Mouse (Mus musculus): Measurements from ENCODE around the gene Vsx1. TPM values are rescaled to one million over a fixed set of nuclear protein-coding genes. Genes with fewer than 3 reads are reported as not detected.

Vsx1 gene
- polyA plus RNA-seq (2015; fragmentation: Nextera tagmentation; extraction: Ambion mirVana) = not detected in 2 replicates

- Histone ChIP-seq H3K36me3 (no peaks in the 10 kb centered on the region), H3K4me3 (replicated peaks) (peak within 1 kb of the TSS; percentile 34), H3K4me2 (replicated peaks) (peak within 1 kb of the TSS; percentile 73), H3K9ac (peak within 1 kb of the TSS; percentile 26; the same call in 1 of the 2 replicates), H3K27ac (no peak within 1 kb of the TSS), H3K9me3 (no peaks in the 10 kb centered on the region), H3K27me3 (replicated peaks) (peaks cover 57% of the 10 kb centered on the region), H3K4me1 (replicated peaks) (0 out of 2 replicates have a peak, but pooled peaks cover 5% of the 10 kb centered on the region)
- no peak for ATAC-seq
- WGBS = 37% methylated on average over 16 of the region's 16 CpGs
These were observed at the start of gene Vsx1 for GRCm38 (mm10) chr2:150689223-150689800. Gene Vsx1, minus strand, starts transcription at chr2:150689360.

- no peak overlapping the region for H3K9ac ChIP-seq
- no peak overlapping the region for H3K4me3 ChIP-seq (replicated peaks)
- H3K4me1 ChIP-seq (replicated peaks) = no peaks in the 10 kb centered on the region
- no peaks in the 10 kb centered on the region for H3K9me3 ChIP-seq
- no peak for ATAC-seq
- 82% methylated on average over 9 of the region's 9 CpGs for WGBS
- no peaks in the 10 kb centered on the region for H3K27me3 ChIP-seq (replicated peaks)
- H3K36me3 ChIP-seq = no peaks in the 10 kb centered on the region
- H3K4me2 ChIP-seq (replicated peaks) = no peak overlapping the region
- H3K27ac ChIP-seq = no peak overlapping the region
These were observed 48.7 kb upstream of the Vsx1 start for GRCm38 (mm10) chr2:150737881-150738280.

- Histone ChIP-seq H3K4me2 (replicated peaks) (no peak overlapping the region), H3K36me3 (no peaks in the 10 kb centered on the region), H3K9ac (no peak overlapping the region), H3K27ac (no peak overlapping the region), H3K9me3 (no peaks in the 10 kb centered on the region), H3K4me3 (replicated peaks) (no peak overlapping the region), H3K4me1 (replicated peaks) (no peaks in the 10 kb centered on the region), H3K27me3 (replicated peaks) (no peaks in the 10 kb centered on the region)
- WGBS = 68% methylated on average over 11 of the region's 11 CpGs
- no peak for ATAC-seq
These were observed 46.8 kb upstream of the Vsx1 start for GRCm38 (mm10) chr2:150735756-150736576.

- Histone ChIP-seq H3K4me2 (replicated peaks) (no peak overlapping the region), H3K4me3 (replicated peaks) (no peak overlapping the region), H3K9me3 (no peaks in the 10 kb centered on the region), H3K27ac (no peak overlapping the region), H3K9ac (no peak overlapping the region), H3K4me1 (replicated peaks) (no peaks in the 10 kb centered on the region), H3K36me3 (no peaks in the 10 kb centered on the region), H3K27me3 (replicated peaks) (no peaks in the 10 kb centered on the region)
- WGBS = 75% methylated on average over 4 of the region's 4 CpGs
- no peak for ATAC-seq
These were observed 23.1 kb upstream of the Vsx1 start for GRCm38 (mm10) chr2:150712167-150712674.

GRCm38 (mm10) chr2:150691481-150692170 is 2.5 kb upstream of the Vsx1 start:
- no peak overlapping the region for H3K27ac ChIP-seq
- no peaks in the 10 kb centered on the region for H3K9me3 ChIP-seq
- no peak overlapping the region for H3K4me3 ChIP-seq (replicated peaks)
- no peak overlapping the region for H3K4me2 ChIP-seq (replicated peaks)
- no peaks in the 10 kb centered on the region for H3K36me3 ChIP-seq
- ATAC-seq = no peak
- H3K4me1 ChIP-seq (replicated peaks) = 0 out of 2 replicates have a peak, but pooled peaks cover 5% of the 10 kb centered on the region
- H3K27me3 ChIP-seq (replicated peaks) = peaks cover 50% of the 10 kb centered on the region
- H3K9ac ChIP-seq = no peak overlapping the region
- WGBS = 68% methylated on average over 6 of the region's 6 CpGs

- WGBS = 7% methylated on average over 11 of the region's 11 CpGs
- H3K4me2 ChIP-seq (replicated peaks) = no peak overlapping the region
- H3K4me1 ChIP-seq (replicated peaks) = 0 out of 2 replicates have a peak, but pooled peaks cover 5% of the 10 kb centered on the region
- peaks cover 57% of the 10 kb centered on the region for H3K27me3 ChIP-seq (replicated peaks)
- H3K27ac ChIP-seq = no peak overlapping the region
- no peaks in the 10 kb centered on the region for H3K9me3 ChIP-seq
- no peak overlapping the region for H3K9ac ChIP-seq
- H3K36me3 ChIP-seq = no peaks in the 10 kb centered on the region
- no peak overlapping the region for H3K4me3 ChIP-seq (replicated peaks)
- ATAC-seq = no peak
These were observed 1.1 kb upstream of the Vsx1 start for GRCm38 (mm10) chr2:150690216-150690615.

GRCm38 (mm10) chr2:150688541-150689186 is 496 bp downstream of the Vsx1 start:
- Histone ChIP-seq H3K9ac (peak overlapping the region; percentile 26; the same call in 1 of the 2 replicates), H3K4me2 (replicated peaks) (peak overlapping the region; percentile 73), H3K9me3 (no peaks in the 10 kb centered on the region), H3K4me3 (replicated peaks) (peak overlapping the region; percentile 34), H3K36me3 (no peaks in the 10 kb centered on the region), H3K27me3 (replicated peaks) (peaks cover 57% of the 10 kb centered on the region), H3K27ac (no peak overlapping the region), H3K4me1 (replicated peaks) (0 out of 2 replicates have a peak, but pooled peaks cover 5% of the 10 kb centered on the region)
- WGBS = under 1% methylated on average over 44 of the region's 44 CpGs
- peak; percentile 15; the same call in 1 of the 2 replicates for ATAC-seq

GRCm38 (mm10) chr2:150687871-150688540 is 1.2 kb downstream of the Vsx1 start:
- H3K4me3 ChIP-seq (replicated peaks) = peak overlapping the region; percentile 34
- H3K9ac ChIP-seq = peak overlapping the region; percentile 26; the same call in 1 of the 2 replicates
- H3K9me3 ChIP-seq = no peaks in the 10 kb centered on the region
- no peaks in the 10 kb centered on the region for H3K36me3 ChIP-seq
- peaks cover 57% of the 10 kb centered on the region for H3K27me3 ChIP-seq (replicated peaks)
- ATAC-seq = peak; percentile 10; the same call in 1 of the 2 replicates
- no peak overlapping the region for H3K27ac ChIP-seq
- 0 out of 2 replicates have a peak, but pooled peaks cover 5% of the 10 kb centered on the region for H3K4me1 ChIP-seq (replicated peaks)
- 5% methylated on average over 23 of the region's 23 CpGs for WGBS
- peak overlapping the region; percentile 73 for H3K4me2 ChIP-seq (replicated peaks)

GRCm38 (mm10) chr2:150685389-150685788 is 3.8 kb downstream of the Vsx1 start:
- Histone ChIP-seq H3K27ac (no peak overlapping the region), H3K4me1 (replicated peaks) (0 out of 2 replicates have a peak, but pooled peaks cover 5% of the 10 kb centered on the region), H3K4me2 (replicated peaks) (no peak overlapping the region), H3K9me3 (no peaks in the 10 kb centered on the region), H3K9ac (no peak overlapping the region), H3K27me3 (replicated peaks) (peaks cover 40% of the 10 kb centered on the region), H3K36me3 (no peaks in the 10 kb centered on the region), H3K4me3 (replicated peaks) (no peak overlapping the region)
- ATAC-seq = no peak
- WGBS = 91% methylated on average over 9 of the region's 9 CpGs

- Histone ChIP-seq H3K36me3 (no peaks in the 10 kb centered on the region), H3K27ac (no peak overlapping the region), H3K9ac (no peak overlapping the region), H3K9me3 (no peaks in the 10 kb centered on the region), H3K4me3 (replicated peaks) (no peak overlapping the region), H3K4me1 (replicated peaks) (0 out of 2 replicates have a peak, but pooled peaks cover 5% of the 10 kb centered on the region), H3K27me3 (replicated peaks) (peaks cover 30% of the 10 kb centered on the region), H3K4me2 (replicated peaks) (no peak overlapping the region)
- ATAC-seq = no peak
- WGBS = 83% methylated on average over 12 of the region's 12 CpGs
These were observed 4.7 kb downstream of the Vsx1 start for GRCm38 (mm10) chr2:150684451-150684850.

- Histone ChIP-seq H3K36me3 (no peaks in the 10 kb centered on the region), H3K4me2 (replicated peaks) (no peak overlapping the region), H3K9me3 (no peaks in the 10 kb centered on the region), H3K27me3 (replicated peaks) (peaks cover 7% of the 10 kb centered on the region), H3K27ac (no peak overlapping the region), H3K4me1 (replicated peaks) (no peaks in the 10 kb centered on the region), H3K4me3 (replicated peaks) (no peak overlapping the region), H3K9ac (no peak overlapping the region)
- no peak for ATAC-seq
- 51% methylated on average over 4 of the region's 4 CpGs for WGBS
These were observed 7.6 kb downstream of the Vsx1 start for GRCm38 (mm10) chr2:150681581-150681980.

Measured in intestine, embryonic 15.5 days (tissue).